8 mouse cellular contexts compared by ENCODE assay signal in the genomic region with DNA sequence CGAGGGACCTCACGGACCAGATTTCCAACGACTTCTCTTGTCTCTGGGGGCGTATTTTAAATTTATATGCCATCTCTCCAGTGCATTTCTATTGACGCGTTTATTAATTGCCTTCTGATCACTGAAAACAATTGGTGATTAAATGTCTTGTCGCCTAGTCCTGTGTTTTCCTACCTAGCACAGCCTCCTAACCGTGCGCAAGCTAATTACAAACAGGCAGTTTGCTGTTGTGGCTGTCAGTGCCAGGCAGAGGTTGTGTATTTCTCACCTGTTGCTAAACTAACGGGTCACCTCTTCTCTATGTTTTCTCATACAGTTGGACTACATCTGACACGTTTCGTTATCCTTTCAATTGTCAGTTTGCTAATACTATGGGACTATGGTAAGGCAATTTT. TPM values are rescaled to one million over a fixed set of nuclear protein-coding genes. Genes with fewer than 3 reads are reported as not detected.
A peak's percentile ranks its signal among the peaks of the same experiment; 100 is the strongest.
DNase-seq lines count a peak whose midpoint lies in the region; ATAC-seq and TF ChIP-seq lines count a peak whose summit lies in the region.

No protein-coding gene starts in this region.

- H3K9me3 ChIP-seq in heart, embryonic 15.5 days (replicated peaks): no peaks in the 10 kb centered on the region
- no peaks in the 10 kb centered on the region for H3K9me3 ChIP-seq in hindbrain, embryonic 11.5 days (ENCODE audit: control insufficient read depth, low read length)
- H3K9me3 ChIP-seq in midbrain, embryonic 12.5 days: no peaks in the 10 kb centered on the region

- intact Hi-C loops in left cerebral cortex, postnatal 10 days (cut with DNase I): no loop called here

- no peak overlapping the region for H3K27ac ChIP-seq in heart, embryonic 15.5 days
- H3K27ac ChIP-seq in cortical plate, adult 2 months (ENCODE audit: insufficient read depth, low read length): no peak overlapping the region
- 0 out of 2 replicates have a peak overlapping the region, but pooled peaks have one; percentile 30 for H3K27ac ChIP-seq in hindbrain, embryonic 11.5 days (ENCODE audit: low read depth, low read length)
- peak overlapping the region; percentile 83; the same call in 1 of the 2 replicates for H3K27ac ChIP-seq in midbrain, embryonic 12.5 days (replicated peaks)

- no peak for TF ChIP-seq CTCF in cortical plate, adult 2 months (IDR thresholded peaks at IDR 0.05; ENCODE audit: extremely low read depth, insufficient read depth, low read length)

- peaks cover 7% of the 10 kb centered on the region for H3K4me1 ChIP-seq in heart, embryonic 15.5 days (replicated peaks)
- H3K4me1 ChIP-seq in cortical plate, adult 2 months (ENCODE audit: control insufficient read depth, insufficient read depth, low read length): no peaks in the 10 kb centered on the region; the same call in 1 of the 2 replicates
- H3K4me1 ChIP-seq in hindbrain, embryonic 11.5 days (replicated peaks; ENCODE audit: control insufficient read depth, insufficient read depth, low read length): no peaks in the 10 kb centered on the region
- H3K4me1 ChIP-seq in midbrain, embryonic 12.5 days: peaks cover 12% of the 10 kb centered on the region; the same call in 1 of the 2 replicates

- no peak for TF ChIP-seq POLR2A in cortical plate, adult 2 months (IDR thresholded peaks at IDR 0.05; ENCODE audit: extremely low read depth, insufficient read depth, low read length)

- H3K4me2 ChIP-seq in heart, embryonic 15.5 days: peak overlapping the region; percentile 91
- H3K4me2 ChIP-seq in hindbrain, embryonic 11.5 days (replicated peaks; ENCODE audit: low read depth, low read length): peak overlapping the region; percentile 55
- H3K4me2 ChIP-seq in midbrain, embryonic 12.5 days (replicated peaks): peak overlapping the region; percentile 60

- no peaks in the 10 kb centered on the region for H3K36me3 ChIP-seq in heart, embryonic 15.5 days
- no peaks in the 10 kb centered on the region for H3K36me3 ChIP-seq in hindbrain, embryonic 11.5 days (ENCODE audit: control insufficient read depth, insufficient read depth, low read length)
- H3K36me3 ChIP-seq in midbrain, embryonic 12.5 days: no peaks in the 10 kb centered on the region

- peak overlapping the region; percentile 63 for H3K9ac ChIP-seq in heart, embryonic 15.5 days
- peak overlapping the region; percentile 61 for H3K9ac ChIP-seq in hindbrain, embryonic 11.5 days (ENCODE audit: low read depth, low read length)
- peak overlapping the region; percentile 78 for H3K9ac ChIP-seq in midbrain, embryonic 12.5 days (replicated peaks)

- no peak for DNase-seq in heart, adult 18-20 months
- no peak for DNase-seq in hindbrain, embryonic 11.5 days (ENCODE audit: low spot score)
- no peak for DNase-seq in urinary bladder, postnatal 36 days (ENCODE audit: low spot score in 2 of 2)
- DNase-seq in left cerebral cortex, postnatal 10 days (ENCODE audit: extremely low spot score in 1 of 2, low spot score in 2 of 2): no peak

- no peaks in the 10 kb centered on the region; the same call in 1 of the 2 replicates for H3K27me3 ChIP-seq in heart, embryonic 15.5 days
- H3K27me3 ChIP-seq in hindbrain, embryonic 11.5 days (ENCODE audit: control insufficient read depth, insufficient read depth, low read length): no peaks in the 10 kb centered on the region
- H3K27me3 ChIP-seq in midbrain, embryonic 12.5 days: no peaks in the 10 kb centered on the region; the same call in 1 of the 2 replicates

- ATAC-seq in heart, embryonic 15.5 days (replicated peaks; ENCODE audit: insufficient number of reproducible peaks, insufficient read depth, low FRiP score, low read depth): no peak
- ATAC-seq in hindbrain, embryonic 11.5 days (ENCODE audit: low FRiP score): peak; percentile 38
- ATAC-seq in midbrain, embryonic 12.5 days (ENCODE audit: low FRiP score, low read depth): peak; percentile 38
- ATAC-seq in megakaryocyte-erythroid progenitor cell, adult 5-6 weeks (replicated peaks; ENCODE audit: low FRiP score, low TSS enrichment, poor library complexity, severe bottlenecking): no peak

- peak overlapping the region; percentile 73 for H3K4me3 ChIP-seq in heart, embryonic 15.5 days
- peak overlapping the region; percentile 73 for H3K4me3 ChIP-seq in cortical plate, adult 2 months (ENCODE audit: insufficient read depth, low read length)
- H3K4me3 ChIP-seq in hindbrain, embryonic 11.5 days (ENCODE audit: low read depth, low read length): peak overlapping the region; percentile 55
- H3K4me3 ChIP-seq in midbrain, embryonic 12.5 days: peak overlapping the region; percentile 63

- WGBS in heart, embryonic 15.5 days: 11% methylated on average over 12 of the region's 12 CpGs
- WGBS in hindbrain, embryonic 11.5 days: 11% methylated on average over 12 of the region's 12 CpGs
- WGBS in midbrain, embryonic 12.5 days: 9% methylated on average over 12 of the region's 12 CpGs

RNA-seq across cellular contexts. Expression of a gene that starts 0.5 kb away (rescaled TPM):
- 1.2 and 1.5 TPM in 2 replicates for polyA plus RNA-seq in heart, embryonic 15.5 days (2015; fragmentation: Nextera tagmentation; extraction: Ambion mirVana)
- under 1 TPM; 0.65 to 0.98 TPM for total RNA-seq in heart, adult 18-20 months (2021)
- polyA plus RNA-seq in cortical plate, adult 2 months (2012; rRNA removed): 19.7 and 20.2 TPM in 2 replicates
- 9.7 and 10.2 TPM in 2 replicates for polyA plus RNA-seq in hindbrain, embryonic 11.5 days (2014; fragmentation: Nextera tagmentation; extraction: Ambion mirVana)
- polyA plus RNA-seq in midbrain, embryonic 12.5 days (2016; fragmentation: Nextera tagmentation; extraction: Ambion mirVana): 9.6 and 10.0 TPM in 2 replicates
- 10 to 100 TPM; 15.7 to 18.7 TPM for total RNA-seq in left cerebral cortex, postnatal 10 days (2021)
- not detected in 2 replicates for total RNA-seq in megakaryocyte-erythroid progenitor cell, adult 5-6 weeks (2014; fragmentation: Nextera tagmentation)
- not detected in 2 replicates for total RNA-seq in megakaryocyte-erythroid progenitor cell, adult 5-6 weeks (2017)

Comparison
In these comparisons a context has a peak if more than half of its experiments do, and no peak if none do; other contexts are left out.
1. ATAC-seq: peak in hindbrain, embryonic 11.5 days (single experiment) and midbrain, embryonic 12.5 days (single experiment); none in heart, embryonic 15.5 days (single experiment) and megakaryocyte-erythroid progenitor cell, adult 5-6 weeks (single experiment).
2. H3K27ac ChIP-seq: peak in hindbrain, embryonic 11.5 days (single experiment) and midbrain, embryonic 12.5 days (single experiment); none in heart, embryonic 15.5 days (single experiment) and cortical plate, adult 2 months (single experiment).
3. Peak in every context shown above with its lines, with median percentiles within 50 percentile points of each other: H3K4me2 ChIP-seq, H3K4me3 ChIP-seq and H3K9ac ChIP-seq.